Mouse (Mus musculus) olfactory bulb, adult 2 months (tissue): Measurements from ENCODE around the gene G3bp2.

Experiments
- CTCF ChIP-seq: fragments of 200-500 bp; IDR thresholded peaks from 2 replicates; pipeline ENCODE4 v1.5.1; 2012; ENCODE audit warnings: low read depth, mild to moderate bottlenecking, low read length, moderate library complexity; ENCODE audit not compliant: insufficient read depth
- POLR2A ChIP-seq: fragments of 200-500 bp; IDR thresholded peaks from 2 replicates; pipeline ENCODE4 v1.6.1; 2012; ENCODE audit warnings: mild to moderate bottlenecking, low read depth, low read length, moderate library complexity; ENCODE audit not compliant: insufficient read depth

DNA sequence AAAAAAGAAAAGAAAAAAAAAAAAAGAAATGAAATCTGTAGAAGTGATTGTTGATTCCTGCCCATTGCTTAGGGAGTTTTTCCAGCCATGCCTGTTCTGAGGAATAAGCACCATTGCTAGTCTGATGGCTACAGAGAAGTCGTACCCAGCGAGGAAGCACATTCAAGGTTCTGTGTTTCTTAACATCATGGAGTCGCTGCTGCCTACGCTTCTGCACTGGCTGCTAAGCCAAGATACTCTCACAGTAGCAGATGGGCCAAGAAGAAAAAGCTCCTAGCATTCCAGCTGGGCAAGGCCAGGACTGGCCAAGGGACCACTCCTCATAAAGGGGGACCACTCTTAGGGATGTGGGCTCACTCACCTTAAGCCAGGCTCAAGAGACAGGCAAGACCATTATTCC, 14.3 kb upstream of the G3bp2 start:
- TF ChIP-seq CTCF, result no peak
- no peak for TF ChIP-seq POLR2A
